Mouse (Mus musculus): Measurements from ENCODE around the gene Abtb2. TPM values are rescaled to one million over a fixed set of nuclear protein-coding genes. Genes with fewer than 3 reads are reported as not detected.

Abtb2 gene
- polyA plus RNA-seq, 1 experiment from 2014 or later = 6.0 TPM

DNA sequence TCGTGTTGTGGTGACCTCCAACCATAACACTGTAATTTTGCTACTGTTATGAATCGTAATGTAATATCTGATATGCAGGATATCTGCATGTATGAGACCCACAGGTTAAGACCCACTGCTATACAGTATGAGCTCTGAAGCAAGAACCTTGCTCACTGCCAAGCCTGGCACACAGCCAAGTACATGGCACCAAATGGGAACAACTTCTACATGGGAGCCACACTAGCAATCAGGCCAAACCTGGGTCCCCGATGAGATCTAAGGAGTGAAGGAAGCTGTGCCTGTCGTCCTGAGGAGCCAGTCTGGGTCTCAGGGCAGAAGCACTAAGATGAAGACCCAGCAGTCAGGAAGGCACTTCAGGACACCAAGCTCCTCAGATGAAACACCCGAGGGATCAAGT, 179.4 kb downstream of the Abtb2 start:
- no peak for TF ChIP-seq CTCF (IDR thresholded peaks at IDR 0.05)
- DNase-seq (ENCODE audit: low read depth, low spot score) = no peak
- in situ Hi-C loops (cut with MboI; ENCODE audit: low pct_unique_long_range_greater_than_20kb) = loop anchor here (10.0 to 25.0 kb wide), 2 partner anchors 181 to 633 kb away; partner anchors contain the start of gene Abtb2
- ChIA-PET POLR2A (no interaction called here), CTCF (interaction anchor here (0.9 to 4.4 kb wide), 6 partner anchors 12 to 185 kb away, joined by 3 to 30 read pairs (median 3); partner anchors contain the start of gene Abtb2)
- ATAC-seq = no peak
- no peaks in the 10 kb centered on the region for H3K27me3 ChIP-seq

DNA sequence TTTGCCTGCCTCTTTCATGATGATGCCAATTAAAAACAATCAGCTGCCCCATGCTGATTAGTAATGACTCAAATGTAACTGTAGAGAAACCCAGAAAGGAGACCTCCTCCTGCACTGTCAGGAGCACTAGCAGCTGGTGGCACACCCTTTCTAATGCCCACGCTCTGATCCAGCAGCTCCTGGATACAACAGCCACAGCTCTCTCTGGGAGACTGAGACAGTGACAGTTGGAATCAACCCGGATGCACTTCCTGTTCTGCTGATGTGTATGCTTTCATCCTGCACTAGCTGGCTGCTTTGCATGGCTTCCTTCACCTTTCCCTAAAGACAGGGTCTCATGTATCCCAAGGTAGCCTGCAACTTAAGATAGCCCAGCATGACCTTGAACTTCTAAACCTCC, 180.0 kb downstream of the Abtb2 start:
- in situ Hi-C loops (cut with MboI; ENCODE audit: low pct_unique_long_range_greater_than_20kb) = loop anchor here (10.0 to 25.0 kb wide), 2 partner anchors 181 to 634 kb away; partner anchors contain the start of gene Abtb2
- ChIA-PET POLR2A (no interaction called here), CTCF (interaction anchor here (1.0 to 4.4 kb wide), 3 partner anchors 12 to 182 kb away, joined by 3 to 30 read pairs (median 3); partner anchors contain the start of gene Abtb2)
- DNase-seq (ENCODE audit: low read depth, low spot score) (no peak), ATAC-seq (no peak)
- H3K27me3 ChIP-seq = no peaks in the 10 kb centered on the region
- TF ChIP-seq CTCF (IDR thresholded peaks at IDR 0.05) = no peak

- H3K27me3 ChIP-seq = no peaks in the 10 kb centered on the region
- TF ChIP-seq CTCF (IDR thresholded peaks at IDR 0.05) = no peak
- POLR2A ChIA-PET = no interaction called here
- ATAC-seq (no peak), DNase-seq (ENCODE audit: low read depth, low spot score) (no peak)
- CTCF ChIA-PET = interaction anchor here (4.4 kb wide), 1 partner anchor 183 kb away, joined by 30 read pairs; the partner anchor contains the start of gene Abtb2
- in situ Hi-C loops (cut with MboI; ENCODE audit: low pct_unique_long_range_greater_than_20kb) = loop anchor here (10.0 to 25.0 kb wide), 2 partner anchors 182 to 634 kb away; partner anchors contain the start of gene Abtb2
These were observed 180.7 kb downstream of the Abtb2 start for GRCm38 (mm10) chr2:103746761-103747160.

GRCm38 (mm10) chr2:103747891-103748290, 181.8 kb downstream of the Abtb2 start:
- CTCF ChIA-PET = interaction anchor here (1.0 to 1.1 kb wide), 2 partner anchors 14 to 21 kb away, joined by 3 to 4 read pairs; no protein-coding TSS in a partner anchor
- POLR2A ChIA-PET = no interaction called here
- H3K27me3 ChIP-seq = no peaks in the 10 kb centered on the region
- in situ Hi-C loops (cut with MboI; ENCODE audit: low pct_unique_long_range_greater_than_20kb) = loop anchor here (10.0 to 25.0 kb wide), 2 partner anchors 183 to 636 kb away; partner anchors contain the start of gene Abtb2
- TF ChIP-seq CTCF (IDR thresholded peaks at IDR 0.05) = no peak
- ATAC-seq = no peak
- no peak for DNase-seq (ENCODE audit: low read depth, low spot score)

DNA sequence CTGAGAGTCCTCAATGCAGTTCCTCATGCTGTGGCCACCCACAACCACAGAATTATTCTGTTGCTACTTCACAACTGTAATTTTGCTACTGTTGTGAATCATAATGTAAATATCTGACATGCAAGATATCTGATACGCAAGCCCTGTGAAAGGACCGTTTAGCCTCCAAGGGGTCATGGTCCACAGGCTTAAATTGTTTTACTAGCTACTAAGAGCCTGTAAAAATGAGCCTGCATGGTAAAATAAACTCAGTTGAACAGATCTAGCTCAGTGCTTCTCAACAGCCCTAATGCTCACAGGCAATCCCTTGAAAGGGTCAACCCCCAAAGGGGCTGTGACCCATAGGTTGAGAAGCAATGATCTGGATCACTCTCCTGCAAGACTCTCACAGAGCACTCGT, 183.0 kb downstream of the Abtb2 start:
- ChIA-PET CTCF (interaction anchor here (1.1 to 1.3 kb wide), 2 partner anchors 15 to 30 kb away, joined by 3 to 4 read pairs; no protein-coding TSS in a partner anchor), POLR2A (interaction anchor here (0.6 kb wide), 1 partner anchor 225 kb away, joined by 3 read pairs; no protein-coding TSS in a partner anchor)
- no peaks in the 10 kb centered on the region for H3K27me3 ChIP-seq
- ATAC-seq = no peak
- no peak for DNase-seq (ENCODE audit: low read depth, low spot score)
- no peak for TF ChIP-seq CTCF (IDR thresholded peaks at IDR 0.05)
- in situ Hi-C loops (cut with MboI; ENCODE audit: low pct_unique_long_range_greater_than_20kb) = loop anchor here (10.0 to 25.0 kb wide), 2 partner anchors 184 to 637 kb away; partner anchors contain the start of gene Abtb2

DNA sequence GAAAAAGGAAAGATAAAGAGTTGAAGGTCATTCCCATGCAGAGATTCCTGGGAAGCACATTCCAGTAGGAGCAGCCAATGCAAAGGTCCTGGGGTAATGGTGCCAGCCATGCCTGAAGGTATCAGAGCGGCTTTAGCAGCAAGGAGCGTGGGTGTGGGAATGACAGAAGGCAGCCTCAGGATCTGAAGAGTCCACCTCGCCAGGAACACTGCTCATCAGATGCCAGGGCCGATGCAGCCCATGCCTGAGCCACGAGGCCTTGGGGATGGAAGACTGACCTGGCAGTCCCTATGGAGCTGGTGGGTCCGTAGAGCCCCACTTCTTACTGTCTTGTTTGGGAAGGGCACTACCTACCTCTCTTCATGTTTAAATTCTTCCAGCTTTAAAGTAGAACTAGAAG, 185.7 kb downstream of the Abtb2 start:
- DNase-seq (ENCODE audit: low read depth, low spot score) (no peak), ATAC-seq (no peak)
- in situ Hi-C loops (cut with MboI; ENCODE audit: low pct_unique_long_range_greater_than_20kb) = no loop called here
- TF ChIP-seq CTCF (IDR thresholded peaks at IDR 0.05) = no peak
- CTCF ChIA-PET = interaction anchor here (0.8 kb wide), 1 partner anchor 188 kb away, joined by 3 read pairs; no protein-coding TSS in a partner anchor
- POLR2A ChIA-PET = no interaction called here
- no peaks in the 10 kb centered on the region for H3K27me3 ChIP-seq

- no peak for TF ChIP-seq CTCF (IDR thresholded peaks at IDR 0.05)
- no peaks in the 10 kb centered on the region for H3K27me3 ChIP-seq
- in situ Hi-C loops (cut with MboI; ENCODE audit: low pct_unique_long_range_greater_than_20kb) = no loop called here
- DNase-seq (ENCODE audit: low read depth, low spot score) (no peak), ATAC-seq (no peak)
- ChIA-PET CTCF (no interaction called here), POLR2A (no interaction called here)
These were observed 188.5 kb downstream of the Abtb2 start for GRCm38 (mm10) chr2:103754614-103755013.

- no peak for DNase-seq (ENCODE audit: low read depth, low spot score)
- no peak for ATAC-seq
- H3K27me3 ChIP-seq = no peaks in the 10 kb centered on the region
- in situ Hi-C loops (cut with MboI; ENCODE audit: low pct_unique_long_range_greater_than_20kb) = no loop called here
- TF ChIP-seq CTCF (IDR thresholded peaks at IDR 0.05) = no peak
- POLR2A ChIA-PET = no interaction called here
- CTCF ChIA-PET = interaction anchor here (2.1 kb wide), 1 partner anchor 12 kb away, joined by 5 read pairs; no protein-coding TSS in a partner anchor
These were observed 189.5 kb downstream of the Abtb2 start for GRCm38 (mm10) chr2:103755458-103756085.

GRCm38 (mm10) chr2:103760421-103760820, 194.3 kb downstream of the Abtb2 start:
- no peaks in the 10 kb centered on the region for H3K27me3 ChIP-seq
- in situ Hi-C loops (cut with MboI; ENCODE audit: low pct_unique_long_range_greater_than_20kb) = no loop called here
- ATAC-seq (peak; percentile 29), DNase-seq (ENCODE audit: low read depth, low spot score) (no peak)
- ChIA-PET CTCF (interaction anchor here (1.3 kb wide), 1 partner anchor 89 kb away, joined by 3 read pairs; no protein-coding TSS in a partner anchor), POLR2A (interaction anchor here (1.4 kb wide), 1 partner anchor 49 kb away, joined by 3 read pairs; no protein-coding TSS in a partner anchor)
- TF ChIP-seq CTCF (IDR thresholded peaks at IDR 0.05) = no peak

DNA sequence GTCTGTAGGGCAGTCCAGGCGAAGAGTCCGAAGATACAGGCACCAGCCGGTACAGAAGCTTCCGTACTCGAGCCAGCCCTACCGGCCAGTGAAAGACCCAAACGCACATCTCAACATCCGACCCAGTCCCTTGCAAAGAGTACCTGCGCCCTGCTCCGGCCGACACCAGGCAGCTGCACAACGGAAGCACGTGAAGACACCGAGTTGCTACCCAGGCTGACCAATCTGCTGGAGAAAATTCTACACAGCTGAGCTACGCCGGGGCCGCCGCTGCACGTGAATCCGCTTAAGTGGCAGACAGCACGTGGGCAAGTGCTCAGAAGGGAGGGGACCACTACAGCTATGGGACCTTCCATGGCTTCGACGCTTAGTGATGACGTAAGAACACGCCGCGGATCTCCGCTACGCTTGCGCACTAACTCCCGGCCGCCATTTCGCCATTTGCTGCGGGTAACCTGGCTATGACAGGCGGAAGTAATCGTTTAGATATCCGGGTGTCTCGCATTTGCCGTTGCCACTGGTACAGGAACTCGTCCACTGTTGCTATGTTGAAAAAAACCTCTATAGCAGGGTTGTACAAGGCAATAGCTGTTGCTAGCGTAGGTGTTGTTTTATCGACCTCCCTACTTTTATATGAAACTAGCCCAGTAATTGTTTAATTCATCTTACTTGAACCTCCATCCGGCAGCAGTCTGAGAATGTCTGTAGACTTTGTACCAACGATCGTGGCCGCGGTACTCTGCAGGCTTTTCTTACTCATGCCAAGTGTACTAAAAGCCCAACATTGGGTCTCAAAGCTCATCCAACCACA, 195.0 kb downstream of the Abtb2 start, which contains the start of gene Nat10:
TSS of gene Nat10 (minus strand) at position 365 of the 811 bp plus-strand sequence.
- DNase-seq (ENCODE audit: low read depth, low spot score) (peak; percentile 95), ATAC-seq (peak; percentile 83)
- ChIA-PET CTCF (interaction anchor here (1.3 kb wide), 1 partner anchor 88 kb away, joined by 3 read pairs; no protein-coding TSS in a partner anchor), POLR2A (interaction anchor here (1.4 kb wide), 1 partner anchor 50 kb away, joined by 3 read pairs; no protein-coding TSS in a partner anchor)
- no peaks in the 10 kb centered on the region for H3K27me3 ChIP-seq
- no peak for TF ChIP-seq CTCF (IDR thresholded peaks at IDR 0.05)
- in situ Hi-C loops (cut with MboI; ENCODE audit: low pct_unique_long_range_greater_than_20kb) = no loop called here
